Mouse (Mus musculus) liver, embryonic 11.5 days (tissue): Measurements from ENCODE around the gene Neu3. TPM values are rescaled to one million over a fixed set of nuclear protein-coding genes. Genes with fewer than 3 reads are reported as not detected.

Experiments used
- ATAC-seq: fragments of 200-750 bp; cut with Nextera tagmentation; replicated peaks from 2 replicates; pipeline ENCODE4 v1.8.0; 2017; ENCODE audit warnings: moderate number of reproducible peaks, mild to moderate bottlenecking, moderate TSS enrichment, moderate library complexity; ENCODE audit not compliant: low FRiP score
- DNase-seq: peaks from one replicate; pipeline ENCODE4 v3.0.0-alpha.2; 2017; ENCODE audit warnings: low spot score
- H3K27ac ChIP-seq: fragments of 300-500 bp; sonication (generic); 2 replicates; pipeline ENCODE4 v1.5.1; 2014; ENCODE audit warnings: mild to moderate bottlenecking, low read depth, low read length, control low read depth
- H3K27me3 ChIP-seq: fragments of 300-500 bp; sonication (generic); replicated peaks from 2 replicates; pipeline ENCODE4 v1.6.1; 2014; ENCODE audit warnings: low read length, mixed read lengths; ENCODE audit not compliant: control insufficient read depth, insufficient read depth
- H3K36me3 ChIP-seq: fragments of 300-500 bp; sonication (generic); 2 replicates; pipeline ENCODE4 v1.6.1; 2014; ENCODE audit warnings: mild to moderate bottlenecking, low read length, moderate library complexity, mixed read lengths; ENCODE audit not compliant: control insufficient read depth, insufficient read depth
- H3K4me1 ChIP-seq: fragments of 300-500 bp; sonication (generic); replicated peaks from 2 replicates; pipeline ENCODE4 v1.6.1; 2014; ENCODE audit warnings: low read length, mixed read lengths; ENCODE audit not compliant: control insufficient read depth, insufficient read depth
- H3K4me2 ChIP-seq: fragments of 300-500 bp; sonication (generic); 2 replicates; pipeline ENCODE4 v1.6.1; 2014; ENCODE audit warnings: mild to moderate bottlenecking, control low read depth, moderate library complexity
- H3K4me3 ChIP-seq: fragments of 300-500 bp; sonication (generic); 2 replicates; pipeline ENCODE4 v1.5.1; 2014; ENCODE audit warnings: low read depth, low read length, control low read depth
- H3K9ac ChIP-seq: fragments of 300-500 bp; sonication (generic); 2 replicates; pipeline ENCODE4 v1.6.1; 2014; ENCODE audit warnings: low read depth, low read length, control low read depth
- H3K9me3 ChIP-seq: fragments of 300-500 bp; sonication (generic); 2 replicates; pipeline ENCODE4 v1.6.1; 2016; ENCODE audit warnings: low read length, inconsistent platforms, mixed read lengths; ENCODE audit not compliant: control insufficient read depth
- WGBS: fragments of 180-500 bp; shearing (Covaris S2); extraction: QIAGEN DNeasy Blood & Tissue Kit; methylation state at CpG from one replicate; pipeline ENCODE4 v1.1.7; 2014; 5-methylcytosine and 5-hydroxymethylcytosine counted together
- polyA plus RNA-seq: library from polyadenylated mRNA; unstranded; fragments of >200 nt; fragmentation: Nextera tagmentation; extraction: Ambion mirVana; gene quantifications from 2 replicates; pipeline ENCODE4 v1.2.1, GENCODE M21; 2014

Neu3 gene
- polyA plus RNA-seq, 1 experiment from 2014 or later: 5.4 TPM

GRCm38 (mm10) chr7:99795192-99795981, 32.8 kb downstream of the Neu3 start:
- peaks cover 11% of the 10 kb centered on the region for H3K27me3 ChIP-seq
- no peak overlapping the region for H3K9ac ChIP-seq
- H3K4me1 ChIP-seq: peaks cover 4% of the 10 kb centered on the region
- H3K9me3 ChIP-seq: no peaks in the 10 kb centered on the region
- no peak overlapping the region for H3K4me2 ChIP-seq
- no peaks in the 10 kb centered on the region for H3K36me3 ChIP-seq
- H3K27ac ChIP-seq: no peak overlapping the region
- DNase-seq (no peak), ATAC-seq (no peak)
- no peak overlapping the region for H3K4me3 ChIP-seq
- WGBS: 20% methylated on average over 17 of the region's 17 CpGs

DNA sequence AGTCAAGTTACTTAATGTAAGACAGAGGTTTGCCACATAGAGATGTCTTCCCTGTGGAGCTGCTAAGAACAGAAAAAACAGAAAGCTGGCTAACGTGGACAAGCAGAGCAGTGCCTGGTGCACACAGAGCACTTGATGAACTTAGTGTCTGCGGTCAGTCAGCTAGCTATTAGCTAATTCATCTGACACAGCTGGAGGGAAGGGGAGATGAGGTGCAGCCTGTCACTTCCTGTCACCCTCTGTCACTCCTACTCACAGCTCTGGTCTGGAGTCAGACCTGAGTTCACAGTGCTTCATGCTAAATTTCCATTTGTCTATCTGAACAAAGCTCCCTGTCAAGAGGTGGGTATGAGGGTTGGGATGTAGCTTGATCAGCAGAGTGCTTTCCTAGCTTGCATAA, 34.1 kb downstream of the Neu3 start:
- H3K4me1 ChIP-seq: peaks cover 4% of the 10 kb centered on the region
- 64% methylated on average over 2 of the region's 2 CpGs for WGBS
- DNase-seq: no peak

GRCm38 (mm10) chr7:99790816-99791215, 37.4 kb downstream of the Neu3 start:
- 74% methylated on average over 10 of the region's 10 CpGs for WGBS
- no peak overlapping the region for H3K9ac ChIP-seq
- no peak for ATAC-seq

More for the DNA sequence above, 34.1 kb downstream of the Neu3 start:
- ATAC-seq: no peak
- Histone ChIP-seq H3K9me3 (no peaks in the 10 kb centered on the region), H3K9ac (no peak overlapping the region), H3K4me2 (no peak overlapping the region), H3K4me3 (no peak overlapping the region), H3K36me3 (no peaks in the 10 kb centered on the region), H3K27ac (no peak overlapping the region), H3K27me3 (peaks cover 11% of the 10 kb centered on the region)

DNA sequence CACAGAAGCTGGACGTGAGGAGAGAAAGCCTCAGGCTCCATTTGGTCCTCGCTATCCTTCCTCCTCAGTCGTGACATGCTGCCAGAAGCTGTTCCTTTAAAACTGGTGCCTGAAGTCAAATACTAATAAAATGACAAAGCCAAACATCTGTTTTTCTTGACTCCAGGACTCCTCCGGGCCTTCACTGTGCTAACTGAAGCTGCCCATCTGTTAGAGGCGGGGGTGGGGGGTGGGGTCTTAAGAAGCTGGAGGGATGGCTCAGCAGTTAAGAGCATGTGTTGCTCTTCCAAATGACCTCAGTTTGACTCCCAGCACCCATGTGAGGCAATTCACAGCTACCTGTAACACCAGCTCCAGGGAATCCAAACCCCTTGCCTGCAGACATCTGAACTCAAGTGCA, 39.7 kb downstream of the Neu3 start:
- H3K27ac ChIP-seq: no peak overlapping the region
- no peak overlapping the region for H3K4me2 ChIP-seq
- 66% methylated on average over 5 of the region's 5 CpGs for WGBS
- no peaks in the 10 kb centered on the region for H3K4me1 ChIP-seq
- no peaks in the 10 kb centered on the region for H3K27me3 ChIP-seq
- H3K9me3 ChIP-seq: no peaks in the 10 kb centered on the region
- H3K9ac ChIP-seq: no peak overlapping the region
- H3K4me3 ChIP-seq: no peak overlapping the region
- DNase-seq (no peak), ATAC-seq (no peak)
- no peaks in the 10 kb centered on the region for H3K36me3 ChIP-seq

More at GRCm38 (mm10) chr7:99790816-99791215, 37.4 kb downstream of the Neu3 start:
- H3K27me3 ChIP-seq: no peaks in the 10 kb centered on the region
- H3K4me2 ChIP-seq: no peak overlapping the region
- DNase-seq: no peak
- H3K4me3 ChIP-seq: no peak overlapping the region
- no peaks in the 10 kb centered on the region for H3K9me3 ChIP-seq
- no peaks in the 10 kb centered on the region for H3K36me3 ChIP-seq
- H3K4me1 ChIP-seq: peaks cover 4% of the 10 kb centered on the region
- H3K27ac ChIP-seq: no peak overlapping the region

DNA sequence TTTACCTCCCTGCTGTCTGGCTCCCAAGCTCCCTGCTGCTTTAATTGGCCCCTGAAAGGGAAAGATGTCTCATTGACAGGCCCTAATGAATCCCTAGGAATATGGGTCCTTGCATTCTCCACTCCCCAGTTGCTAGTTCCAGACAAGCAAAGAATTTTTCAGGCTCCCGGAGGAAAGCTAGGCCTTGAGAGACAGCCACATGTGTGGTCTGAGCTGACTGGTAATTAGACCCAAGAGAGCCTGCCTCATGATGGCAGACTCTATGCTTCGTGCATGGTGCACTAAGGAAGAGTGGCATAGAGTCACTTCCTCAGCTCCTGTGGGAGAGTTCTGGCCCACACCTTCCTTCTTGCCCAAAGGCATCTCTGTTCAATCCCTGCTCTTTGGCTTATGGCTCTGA, 40.3 kb downstream of the Neu3 start:
- H3K27me3 ChIP-seq: no peaks in the 10 kb centered on the region
- no peak overlapping the region for H3K4me3 ChIP-seq
- ATAC-seq (no peak), DNase-seq (no peak)
- no peaks in the 10 kb centered on the region for H3K36me3 ChIP-seq
- H3K9me3 ChIP-seq: no peaks in the 10 kb centered on the region
- H3K4me2 ChIP-seq: no peak overlapping the region
- H3K9ac ChIP-seq: no peak overlapping the region
- no peak overlapping the region for H3K27ac ChIP-seq
- 76% methylated on average over 2 of the region's 2 CpGs for WGBS
- H3K4me1 ChIP-seq: no peaks in the 10 kb centered on the region

DNA sequence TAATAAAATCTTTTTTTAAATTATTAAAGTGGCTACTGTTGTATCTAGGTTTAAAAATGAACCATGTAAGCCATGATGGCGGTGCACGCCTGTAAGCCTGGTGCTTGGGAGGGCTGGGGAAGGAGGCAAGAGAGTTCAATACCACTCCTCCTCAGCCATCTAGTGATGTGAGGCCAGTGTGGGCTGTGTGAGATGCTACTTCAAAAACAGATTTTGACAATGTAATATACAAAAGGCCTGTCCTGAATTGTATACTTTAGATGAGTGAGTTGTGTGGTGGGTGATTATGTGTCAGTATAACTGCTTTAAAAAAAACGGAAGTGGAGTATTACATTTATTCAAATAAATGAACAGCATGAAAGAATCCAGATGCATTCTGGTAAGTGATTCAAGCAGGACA, 41.4 kb downstream of the Neu3 start:
- Histone ChIP-seq H3K27me3 (no peaks in the 10 kb centered on the region), H3K9me3 (no peaks in the 10 kb centered on the region), H3K36me3 (no peaks in the 10 kb centered on the region), H3K27ac (no peak overlapping the region), H3K4me2 (no peak overlapping the region), H3K9ac (no peak overlapping the region), H3K4me1 (no peaks in the 10 kb centered on the region), H3K4me3 (no peak overlapping the region)
- DNase-seq (no peak), ATAC-seq (no peak)
- WGBS: 89% methylated on average over 3 of the region's 3 CpGs

- Histone ChIP-seq H3K9ac (no peak overlapping the region), H3K4me3 (no peak overlapping the region), H3K4me2 (no peak overlapping the region), H3K9me3 (no peaks in the 10 kb centered on the region), H3K27me3 (no peaks in the 10 kb centered on the region), H3K36me3 (no peaks in the 10 kb centered on the region), H3K4me1 (no peaks in the 10 kb centered on the region), H3K27ac (no peak overlapping the region)
- 68% methylated on average over 3 of the region's 3 CpGs for WGBS
- no peak for ATAC-seq
- no peak for DNase-seq
These were observed 42.7 kb downstream of the Neu3 start for GRCm38 (mm10) chr7:99785553-99785952.

DNA sequence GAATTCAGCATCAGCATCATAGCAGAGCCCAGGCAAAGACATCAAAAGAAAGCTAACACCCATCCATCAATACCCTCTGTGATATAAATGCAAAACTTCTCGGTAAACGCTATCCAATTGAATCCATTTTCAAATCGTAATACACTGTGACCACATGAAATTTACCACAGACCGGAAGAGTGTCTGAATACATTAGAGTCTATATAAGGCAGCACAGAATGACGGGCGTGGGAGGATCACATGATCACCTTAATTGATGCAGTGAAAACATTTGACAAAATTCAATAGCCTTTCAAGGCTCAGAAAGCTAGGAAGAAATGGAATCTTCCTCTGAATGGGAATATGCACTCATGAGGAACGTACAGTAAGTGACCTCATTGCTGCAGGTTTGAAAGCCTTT, 44.8 kb downstream of the Neu3 start:
- no peak overlapping the region for H3K4me2 ChIP-seq
- WGBS: 85% methylated on average over 7 of the region's 7 CpGs
- no peak for ATAC-seq

GRCm38 (mm10) chr7:99781916-99782315, 46.3 kb downstream of the Neu3 start:
- Histone ChIP-seq H3K4me2 (no peak overlapping the region), H3K27me3 (no peaks in the 10 kb centered on the region), H3K4me3 (no peak overlapping the region), H3K9ac (no peak overlapping the region), H3K4me1 (no peaks in the 10 kb centered on the region), H3K27ac (no peak overlapping the region), H3K9me3 (no peaks in the 10 kb centered on the region), H3K36me3 (no peaks in the 10 kb centered on the region)
- no peak for ATAC-seq
- no peak for DNase-seq
- 50% methylated on average over 2 of the region's 2 CpGs for WGBS

More for the DNA sequence above, 44.8 kb downstream of the Neu3 start:
- Histone ChIP-seq H3K27ac (no peak overlapping the region), H3K4me3 (no peak overlapping the region), H3K9me3 (no peaks in the 10 kb centered on the region), H3K9ac (no peak overlapping the region), H3K36me3 (no peaks in the 10 kb centered on the region), H3K4me1 (no peaks in the 10 kb centered on the region), H3K27me3 (no peaks in the 10 kb centered on the region)
- DNase-seq: no peak
